Mouse (Mus musculus): ENCODE measurements around the gene Neurod2.

Gene Neurod2

DNA sequence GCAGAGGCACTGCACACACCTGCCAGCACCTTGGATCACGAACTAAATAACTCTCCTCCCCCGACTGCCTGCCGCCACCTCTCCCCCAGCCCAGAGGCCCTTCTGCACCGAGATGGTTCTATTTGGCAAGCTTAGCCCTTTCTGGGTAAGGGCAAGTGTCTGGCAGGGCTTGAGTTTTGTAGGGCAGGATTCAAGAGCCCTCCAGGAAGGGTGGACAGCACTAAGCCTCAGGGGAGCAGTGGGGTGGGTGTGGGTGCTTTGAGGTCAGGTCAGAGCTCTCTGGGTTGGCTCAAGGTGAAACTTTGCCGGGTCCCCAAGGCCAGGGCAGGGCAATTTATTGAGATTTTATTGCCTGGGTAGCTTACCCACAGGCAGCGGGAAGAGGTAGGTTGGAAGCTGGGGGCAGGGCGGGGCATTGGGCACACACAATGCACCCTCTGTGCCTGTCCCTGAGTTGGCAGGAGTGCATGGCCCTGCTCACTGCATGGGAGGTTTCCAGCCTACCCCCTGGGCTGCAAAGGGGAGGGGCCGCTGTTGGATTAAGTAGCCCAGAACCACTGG, 24.3 kb upstream of the Neurod2 start:
- peak; percentile 55 for DNase-seq

DNA sequence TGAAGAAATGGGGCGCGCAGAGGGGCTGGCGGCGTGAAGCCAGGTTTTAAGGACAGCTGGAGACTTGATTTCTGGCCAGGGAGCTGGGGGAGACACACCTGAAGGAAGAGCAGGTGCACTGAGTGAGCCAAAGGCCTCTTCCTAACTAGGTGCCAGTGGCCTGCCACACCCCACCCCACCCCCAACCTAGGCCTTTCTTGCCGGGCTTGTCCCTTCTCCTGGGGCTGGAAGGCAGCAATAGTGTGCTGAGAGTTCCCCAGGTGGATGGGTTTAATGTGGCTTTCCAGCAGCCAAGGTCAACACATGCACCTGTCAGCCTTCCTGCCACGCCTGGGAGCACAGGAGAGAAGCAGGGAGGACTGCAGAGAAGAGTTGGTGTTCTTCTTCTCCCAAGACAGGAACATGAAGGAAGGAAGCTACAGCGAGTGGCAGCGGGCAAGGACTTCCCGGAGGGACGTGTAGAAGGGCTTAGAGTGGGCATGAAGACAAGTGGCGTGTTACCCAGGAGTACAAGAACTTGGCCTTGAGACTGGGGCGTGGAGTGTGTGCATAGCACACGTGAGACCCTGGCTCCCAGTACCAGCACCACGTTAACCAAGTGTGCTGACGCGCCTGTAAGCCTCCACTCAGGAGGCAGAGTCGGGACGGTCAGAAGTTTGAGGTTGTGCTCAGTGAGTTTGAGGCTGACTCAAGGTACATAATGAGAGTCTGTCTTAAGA, 23.0 kb upstream of the Neurod2 start:
- DNase-seq: no peak

DNA sequence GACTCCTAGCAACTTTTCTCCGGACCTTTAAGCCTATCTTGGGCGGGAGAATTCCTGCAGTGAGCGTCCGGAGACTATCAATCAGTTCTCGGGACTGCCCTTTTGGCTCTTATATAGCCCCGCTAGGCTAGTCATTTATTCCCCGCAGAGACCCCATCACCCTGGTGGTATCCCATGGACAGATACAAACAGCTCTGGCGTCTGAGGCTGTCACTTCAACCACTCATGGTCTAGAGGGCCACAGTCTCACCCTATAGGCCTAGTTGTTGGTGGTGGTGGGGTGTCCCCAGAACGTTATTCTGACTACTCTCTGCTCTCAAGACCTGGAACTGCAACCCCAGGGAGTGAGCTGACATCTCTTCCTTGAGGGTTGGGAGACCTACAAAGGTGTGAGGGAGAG, 19.9 kb upstream of the Neurod2 start:
- no peak for DNase-seq

DNA sequence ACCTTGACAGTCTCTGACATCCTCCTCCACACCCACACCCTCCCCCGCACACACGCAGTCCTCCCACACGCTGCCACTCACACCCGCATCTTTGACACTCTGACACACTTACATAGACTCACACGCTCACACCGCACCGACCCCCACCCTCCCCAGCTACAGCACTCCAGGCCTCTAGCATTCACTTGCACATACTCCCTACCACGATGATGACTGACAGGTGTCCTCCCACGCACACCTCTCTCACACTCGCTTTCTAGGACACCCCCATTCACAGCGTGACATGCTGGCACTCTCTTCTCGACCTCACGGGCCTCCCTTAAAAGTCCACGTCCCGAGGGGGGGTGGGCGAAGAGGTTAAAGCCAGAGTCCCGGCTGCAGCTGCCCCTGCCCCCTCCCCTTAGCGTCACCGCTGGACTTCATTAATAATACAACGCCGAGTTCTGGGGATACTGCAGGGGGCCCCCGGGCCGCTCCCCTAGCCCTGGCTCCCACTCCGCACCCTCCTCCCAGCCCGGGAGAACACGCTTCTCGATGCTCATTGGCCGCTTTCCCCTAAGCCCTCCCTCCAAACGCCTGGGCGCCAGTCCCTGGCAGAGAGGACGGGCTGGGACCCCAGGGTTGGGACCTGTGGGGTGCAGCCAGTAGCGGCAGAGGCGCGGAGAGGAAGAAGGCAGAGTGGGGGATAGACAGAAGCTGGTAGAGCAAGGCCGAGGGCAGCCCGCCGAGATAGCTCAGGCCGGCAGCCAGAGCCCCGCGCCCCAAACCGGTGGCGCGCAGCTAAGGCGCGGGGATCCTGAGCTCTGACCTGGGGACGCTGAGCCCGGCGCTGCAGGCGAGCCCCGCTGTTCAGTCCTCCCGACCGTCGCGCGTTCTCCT, 18.9 kb upstream of the Neurod2 start, which contains the start of gene Ppp1r1b:
Gene Ppp1r1b, plus strand, starts transcription at position 322 of the 879 bp plus-strand sequence.
- DNase-seq: peak; percentile 66

DNA sequence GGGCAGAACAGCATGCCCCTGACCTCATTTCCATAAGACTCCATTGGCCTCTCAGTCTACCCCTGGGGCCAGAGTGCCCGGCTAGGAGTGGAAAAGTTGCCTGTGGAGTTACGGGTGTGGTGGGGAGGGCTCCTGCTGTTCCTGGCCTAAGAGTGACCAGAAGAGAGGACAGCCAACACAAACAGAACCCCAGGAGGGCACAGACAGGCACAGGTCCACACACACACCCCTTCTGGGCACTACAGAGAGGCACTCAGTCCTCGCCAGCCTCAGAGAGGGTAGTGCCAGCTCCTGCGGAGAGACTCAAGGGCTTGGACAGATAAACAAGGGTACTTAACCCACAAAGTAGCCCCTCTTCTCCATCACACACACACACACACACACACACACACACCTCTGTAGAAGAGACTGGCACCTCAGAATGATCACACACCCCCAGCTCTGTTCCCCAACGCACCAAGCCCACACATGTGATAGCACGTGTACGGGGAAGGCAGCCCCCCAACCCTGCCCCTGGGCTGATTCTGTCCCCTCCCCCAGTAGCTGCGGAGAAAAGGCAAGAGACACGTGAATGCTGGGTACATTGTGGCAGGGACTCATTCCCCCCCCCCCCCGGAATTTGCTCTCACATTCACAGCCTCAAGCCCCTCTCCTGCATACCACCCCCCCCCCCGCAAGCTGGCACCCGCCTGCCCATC, 18.1 kb upstream of the Neurod2 start:
- peak; percentile 44 for DNase-seq

DNA sequence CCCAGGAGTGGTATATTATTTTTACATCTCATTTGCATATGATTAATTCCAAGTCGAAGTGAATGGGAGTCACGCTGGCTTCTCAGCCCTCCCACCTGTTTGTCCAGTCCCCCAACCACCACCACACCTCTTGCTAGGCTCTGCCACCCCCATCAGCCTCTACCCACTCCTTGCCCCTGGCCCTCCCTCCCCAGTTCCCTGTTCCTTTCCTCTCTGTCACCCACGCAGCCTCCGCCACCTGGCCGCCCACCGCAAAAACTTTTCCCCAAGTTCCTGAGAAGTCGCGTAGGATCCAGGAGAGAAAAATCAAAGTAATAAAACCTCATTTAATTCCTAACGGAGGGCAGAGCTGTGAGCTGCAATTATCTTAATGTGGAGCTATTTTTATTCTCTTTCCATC, 16.7 kb upstream of the Neurod2 start:
- no peak for DNase-seq

DNA sequence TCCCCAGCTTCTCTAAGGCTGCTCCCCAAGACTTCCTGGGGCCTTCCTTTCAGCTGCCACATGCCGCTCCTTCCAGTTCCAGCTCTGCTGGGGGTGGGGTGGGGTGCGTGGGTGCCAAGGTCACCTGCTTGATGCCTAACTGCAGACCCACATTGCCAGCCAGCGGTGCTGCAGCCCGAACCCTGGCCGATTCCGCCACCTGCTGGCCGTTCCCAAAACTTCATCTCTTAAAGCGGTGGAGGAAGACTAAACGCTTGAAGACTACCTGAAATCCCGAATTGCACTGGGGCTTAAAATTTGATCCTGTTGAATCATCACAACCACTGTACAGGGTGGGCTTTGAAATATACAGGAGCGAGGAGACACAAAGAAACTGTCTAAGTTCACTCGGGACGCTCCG, 15.8 kb upstream of the Neurod2 start:
- DNase-seq: peak; percentile 90

DNA sequence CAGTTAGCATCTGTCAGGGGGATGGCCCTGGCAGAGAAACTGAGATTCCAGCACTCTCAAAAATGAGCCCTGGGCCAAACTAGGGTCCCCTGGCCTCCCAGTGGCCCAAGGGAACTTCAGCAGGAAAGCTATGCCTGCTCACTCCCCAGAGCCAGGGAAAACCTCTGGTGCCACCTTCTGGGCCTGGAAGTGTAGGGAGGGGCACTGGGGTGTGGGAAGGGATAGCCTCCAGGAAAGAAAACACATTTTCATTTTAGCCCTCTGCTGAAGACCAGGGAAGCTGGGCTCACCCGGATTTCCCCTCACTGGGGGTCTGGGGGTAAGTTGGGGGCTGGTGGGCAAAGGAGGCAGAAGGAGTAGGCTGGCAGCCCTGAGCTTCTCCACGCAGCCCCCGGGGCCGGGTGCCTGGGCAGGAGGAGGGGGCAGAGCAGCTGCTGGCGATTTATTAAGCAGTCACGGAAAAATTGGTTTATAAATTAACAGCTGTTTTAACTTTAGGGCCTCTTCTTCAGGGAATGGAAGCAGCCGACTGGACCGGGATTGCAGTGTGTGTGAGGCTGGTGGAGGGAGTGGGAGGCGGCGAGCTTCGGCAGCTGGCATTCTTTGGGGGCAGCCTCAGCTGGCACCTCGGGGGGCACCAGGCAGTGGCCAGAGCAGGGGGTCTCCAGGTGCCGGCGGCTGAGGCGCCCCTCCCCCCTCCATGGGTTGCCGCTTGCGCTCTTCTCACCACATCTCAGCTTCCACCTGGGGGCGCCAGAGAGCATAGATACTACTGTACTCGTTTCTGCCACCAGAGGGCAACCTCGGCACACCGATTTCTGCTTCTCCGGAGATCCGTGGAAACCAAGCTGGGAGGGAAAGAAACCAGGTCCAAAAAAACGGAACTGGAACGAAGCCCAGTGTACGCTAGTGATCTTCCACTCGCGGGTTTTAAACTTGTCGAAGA, 12.8 kb upstream of the Neurod2 start:
- peak; percentile 99 for DNase-seq

DNA sequence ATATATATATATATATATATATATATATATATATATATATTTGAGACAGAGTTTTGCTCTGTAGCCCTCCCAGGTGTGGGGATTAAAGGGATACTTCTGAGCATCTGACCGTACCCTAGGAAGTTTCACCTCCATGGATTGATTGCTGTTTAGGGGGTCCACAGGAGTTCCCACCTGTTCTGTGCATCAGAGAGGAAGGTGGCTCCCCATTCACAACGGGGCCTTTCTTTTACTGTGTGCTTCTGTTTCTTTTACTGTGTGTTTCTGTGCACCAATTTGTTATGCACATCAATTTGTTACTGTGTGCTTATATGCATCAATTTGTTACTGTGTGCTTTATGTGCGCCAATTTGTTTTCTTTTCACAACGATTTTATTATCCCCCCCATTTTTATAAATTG, 11.7 kb upstream of the Neurod2 start:
- no peak for DNase-seq

DNA sequence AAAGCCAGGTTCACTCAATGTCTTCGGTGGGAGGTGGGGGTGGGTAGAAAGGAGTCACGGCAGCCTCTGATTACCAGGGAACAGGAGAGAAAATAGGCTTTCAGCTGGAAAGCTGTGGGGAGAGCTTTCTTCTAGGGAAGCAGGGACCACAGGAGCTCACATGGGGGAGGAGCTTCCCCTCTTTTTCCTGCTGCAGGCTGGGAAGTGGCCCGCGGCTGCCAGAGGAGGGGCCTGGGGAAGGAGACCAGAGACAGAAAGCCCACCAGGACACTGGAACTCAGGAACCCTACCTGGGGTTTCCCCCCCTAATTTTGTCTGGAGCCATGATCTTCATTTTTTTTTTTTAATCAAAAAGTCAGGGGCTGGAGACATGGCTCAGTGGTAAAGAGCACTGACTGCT, 11.1 kb upstream of the Neurod2 start:
- DNase-seq: no peak

DNA sequence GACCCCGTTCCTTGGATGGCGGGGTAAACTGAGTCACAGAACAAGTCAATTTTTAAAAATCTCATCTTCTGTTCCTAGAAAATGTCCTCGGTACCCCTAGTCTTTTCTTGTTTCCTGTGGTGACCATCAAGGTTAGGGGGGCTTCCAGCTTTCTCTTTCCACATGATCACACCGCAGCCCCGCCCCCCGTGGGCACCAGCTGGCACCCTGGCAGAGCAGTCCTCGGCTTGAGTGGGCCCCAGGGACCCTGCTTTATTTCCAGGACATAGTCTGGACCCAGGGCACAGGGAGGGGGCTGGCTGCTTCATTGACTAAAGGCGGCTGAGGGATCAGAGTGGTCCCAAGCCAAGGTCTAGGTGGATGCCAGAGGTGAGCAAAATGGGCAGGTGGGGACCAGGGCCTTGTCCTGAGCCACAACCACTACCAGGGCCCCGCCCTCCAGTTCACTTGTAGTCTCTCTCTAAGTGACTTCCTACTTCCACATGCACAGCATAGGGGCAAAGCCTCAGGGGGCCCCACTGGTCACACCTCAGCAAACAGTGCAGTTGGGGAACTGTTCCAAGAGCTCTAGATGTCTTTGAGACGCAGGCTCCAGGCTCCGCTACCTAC, 10.3 kb upstream of the Neurod2 start:
- DNase-seq: no peak

DNA sequence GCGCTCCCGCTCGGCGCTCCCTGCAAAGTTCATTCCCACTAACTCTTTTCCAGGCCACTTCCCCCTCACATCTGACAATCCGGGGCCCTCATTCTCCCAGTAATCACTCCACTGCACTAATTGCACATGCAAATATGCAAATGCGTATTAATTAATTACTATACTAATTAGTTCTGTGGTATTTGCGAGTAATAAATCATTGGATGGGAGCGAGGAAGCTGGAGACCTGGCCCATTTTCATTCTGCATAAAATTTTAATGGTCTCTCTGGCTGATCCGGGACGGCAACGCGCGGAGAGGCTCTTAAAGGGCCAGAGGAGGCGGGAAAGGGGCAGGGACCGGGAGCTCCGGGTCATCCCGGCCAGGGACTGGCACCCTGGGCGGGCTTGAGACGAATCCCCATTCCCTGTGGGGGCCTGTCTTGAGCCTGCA, 9.6 kb upstream of the Neurod2 start:
- DNase-seq: peak; percentile 55

DNA sequence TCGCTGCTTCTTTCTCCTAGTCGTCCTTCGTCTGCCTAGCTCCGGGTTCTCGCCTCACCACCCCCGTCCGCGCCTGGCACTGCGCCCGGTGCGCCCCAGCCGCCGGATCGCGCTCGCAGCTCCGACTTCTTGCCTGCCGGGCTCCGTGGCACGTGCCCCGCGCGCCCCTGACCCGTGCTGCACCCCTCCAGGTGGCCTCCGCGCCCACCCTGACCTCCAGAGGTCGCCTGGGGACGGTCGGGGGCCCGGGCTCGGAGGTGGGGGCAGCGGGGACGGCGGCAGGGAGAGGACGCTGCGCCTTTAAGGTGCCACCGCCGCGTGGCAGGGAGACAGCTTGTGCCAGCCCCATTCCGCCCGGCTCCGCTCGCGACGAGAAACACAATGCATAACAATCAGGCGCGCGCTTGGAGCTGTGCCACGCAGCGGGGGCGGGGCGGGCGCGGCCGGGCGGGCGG, 9.1 kb upstream of the Neurod2 start:
- peak; percentile 75 for DNase-seq

DNA sequence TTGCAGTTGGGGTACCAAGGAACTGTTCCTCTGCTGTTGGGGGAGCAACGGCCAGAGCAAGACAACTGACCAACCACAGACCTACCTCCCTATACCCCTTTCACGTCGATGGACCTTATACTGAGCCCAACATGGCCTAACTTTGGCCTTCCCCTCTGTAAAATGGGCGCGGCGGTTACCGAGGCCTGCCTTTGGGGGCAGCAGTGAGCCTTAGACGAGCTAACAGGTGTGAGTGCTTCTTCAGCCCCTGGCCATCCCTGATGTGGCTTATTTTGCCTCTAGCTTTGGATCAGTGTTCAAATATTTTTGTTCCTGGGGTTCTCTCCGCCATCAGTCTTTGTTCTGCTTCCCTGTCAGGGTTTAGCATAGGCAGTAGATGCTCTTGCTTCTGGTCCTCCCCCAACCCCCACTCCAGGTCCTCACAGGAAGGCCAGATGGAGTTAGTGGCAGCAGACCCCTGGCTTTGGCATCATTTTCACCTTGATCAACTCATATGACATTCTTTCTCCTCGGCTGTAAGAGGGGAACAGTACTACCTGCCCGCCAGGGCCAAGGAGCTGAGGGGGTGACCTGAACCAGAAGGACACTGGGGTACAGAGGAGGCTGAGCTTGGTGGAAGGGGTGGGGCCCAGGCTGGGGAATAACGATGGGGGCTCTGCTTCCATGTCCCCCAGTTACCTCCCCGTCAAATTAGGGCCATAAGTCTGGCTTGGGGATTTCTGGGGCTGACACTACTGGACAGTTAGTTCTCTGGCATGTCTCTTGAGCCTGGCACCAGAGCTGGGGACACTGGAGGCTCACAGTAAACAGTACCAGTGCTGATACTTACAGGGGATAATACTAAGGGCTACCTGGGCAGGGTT, 7.0 kb upstream of the Neurod2 start:
- DNase-seq: no peak

DNA sequence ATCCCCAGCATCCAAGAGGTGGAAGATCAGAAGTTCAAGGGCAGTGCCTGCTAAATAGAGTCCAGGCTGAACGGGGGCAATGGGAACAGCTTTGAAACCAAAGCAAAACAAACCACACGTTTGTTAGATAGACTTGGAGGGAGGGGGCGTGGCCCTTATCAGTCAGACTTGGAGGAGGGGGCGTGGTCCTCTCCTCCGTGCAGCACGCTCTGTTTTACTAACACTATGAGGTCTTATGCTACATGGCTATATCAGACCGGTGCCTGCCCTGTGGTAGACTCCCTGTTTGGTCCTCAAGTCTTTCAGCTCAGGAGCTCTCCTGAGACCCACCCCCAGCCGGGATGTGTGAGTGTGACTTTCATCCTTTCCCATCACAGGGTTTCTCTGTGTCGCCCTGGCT, 5.8 kb upstream of the Neurod2 start:
- no peak for DNase-seq

DNA sequence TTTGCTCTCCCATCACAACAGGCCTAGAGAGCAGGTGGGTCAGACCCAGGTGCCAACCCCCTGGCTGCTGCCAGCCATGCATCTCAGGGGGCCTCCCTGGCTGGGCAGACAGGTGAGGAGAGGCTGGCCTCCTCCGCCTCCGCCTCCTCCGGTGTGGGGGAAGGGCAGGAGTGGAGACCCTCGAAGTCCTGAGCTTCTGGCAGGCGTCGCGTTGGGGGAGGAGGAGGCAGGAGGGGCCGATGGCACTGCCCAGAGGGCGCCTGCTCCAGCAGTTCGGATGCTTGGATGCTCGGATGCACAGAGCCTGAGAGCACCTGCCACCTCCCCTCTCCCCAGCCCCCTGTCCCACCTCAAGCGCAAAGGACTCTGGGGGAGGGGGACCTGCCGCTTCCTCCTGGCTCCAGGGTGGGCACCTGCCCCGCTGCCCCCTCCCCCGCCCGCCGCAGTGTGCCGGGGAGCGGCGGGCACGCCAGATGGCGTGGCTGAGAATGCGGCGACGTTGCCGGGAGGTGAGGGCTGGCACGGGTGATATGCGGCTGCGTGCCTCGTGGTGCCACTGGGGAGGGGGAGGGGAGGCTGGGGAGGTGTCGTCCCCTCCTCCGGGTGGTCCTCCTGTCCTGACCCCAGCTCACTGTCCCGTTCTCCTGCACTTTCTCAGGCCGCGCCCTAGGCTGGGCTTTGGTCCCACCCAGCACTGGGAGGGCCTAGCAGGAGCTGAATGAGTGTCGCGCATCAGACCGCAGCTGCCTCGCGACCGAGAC, 4.7 kb upstream of the Neurod2 start:
- DNase-seq: no peak

DNA sequence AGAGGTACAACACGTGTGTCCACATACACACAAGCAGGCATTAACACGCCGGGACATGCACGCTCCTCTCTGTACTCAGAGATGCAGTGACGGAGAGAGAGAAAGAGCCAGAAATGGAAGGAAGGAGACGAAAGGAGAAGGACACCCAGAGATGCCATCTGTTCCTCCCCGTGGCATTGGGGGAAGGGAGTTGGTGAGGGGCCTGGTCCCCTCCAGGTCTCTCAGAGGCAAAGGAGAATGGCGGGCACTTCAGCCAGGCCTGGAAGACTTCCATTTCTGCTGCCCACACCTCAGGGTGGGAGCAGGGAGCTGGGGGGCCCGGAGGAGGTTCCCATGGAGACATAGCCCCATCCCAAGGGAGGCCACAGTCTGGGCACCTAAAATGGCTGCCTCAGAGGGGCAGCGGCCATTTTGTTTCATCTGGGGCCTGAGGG, 3.8 kb upstream of the Neurod2 start:
- no peak for DNase-seq

DNA sequence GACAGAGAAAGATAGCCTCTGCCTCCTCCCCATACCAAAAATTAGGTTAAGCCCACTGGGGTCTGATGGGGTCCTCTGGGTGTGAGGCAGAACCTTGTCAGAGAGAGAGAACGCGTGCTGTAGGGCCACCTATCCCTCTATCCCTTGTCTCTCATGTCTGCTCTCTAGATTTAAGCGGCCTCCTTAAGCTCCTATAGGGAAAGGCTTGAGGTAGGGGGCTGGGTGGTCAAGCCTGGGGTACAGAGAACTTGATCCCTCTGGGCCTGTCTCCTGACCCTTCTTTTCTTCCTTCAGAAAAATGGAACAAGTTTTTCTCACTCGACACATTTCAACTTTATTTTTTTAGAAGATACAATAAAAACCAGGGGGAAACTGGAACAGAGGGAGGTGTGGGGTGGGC, 3.4 kb upstream of the Neurod2 start:
- no peak for DNase-seq

DNA sequence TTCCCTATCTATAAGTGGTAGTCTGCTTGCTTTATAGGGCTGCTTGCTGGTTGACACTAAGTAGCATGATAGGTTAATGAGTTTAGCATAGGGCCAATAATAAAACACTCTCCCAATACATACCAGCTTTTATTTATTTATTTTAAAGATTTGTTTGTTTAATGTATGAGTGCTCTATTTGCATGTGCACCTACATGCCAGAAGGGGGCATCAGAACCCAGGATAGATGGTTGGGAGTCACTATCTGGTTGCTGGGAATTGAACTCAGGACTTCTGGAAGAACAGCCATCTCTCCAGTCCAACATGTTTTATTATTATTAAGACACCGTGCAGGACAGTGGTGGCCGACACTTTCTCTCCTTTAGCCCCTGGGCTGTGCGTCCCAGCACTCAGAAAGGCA, 2.7 kb upstream of the Neurod2 start:
- no peak for DNase-seq

DNA sequence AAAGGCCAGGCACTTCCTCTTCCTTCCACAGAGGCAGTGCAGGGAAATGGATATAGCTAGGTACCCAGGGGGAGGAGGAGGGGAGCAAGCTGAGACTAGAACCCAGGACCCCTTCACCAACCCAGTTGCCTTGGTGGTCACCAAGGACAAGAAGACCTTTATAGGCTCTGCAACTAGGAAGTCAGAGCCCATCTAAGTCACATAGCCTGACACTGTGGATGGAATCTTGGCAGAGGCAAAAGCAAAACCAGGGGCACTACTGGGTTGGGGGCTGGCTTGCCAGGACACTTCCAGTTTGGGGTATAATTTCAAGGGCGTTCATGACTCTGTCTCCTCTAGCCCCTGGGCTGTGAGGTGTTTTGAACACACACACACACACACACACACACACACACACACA, 2.0 kb upstream of the Neurod2 start:
- DNase-seq: no peak

Measured in kidney, adult 18-20 months (tissue).